Mouse (Mus musculus): ENCODE measurements at regions not wholly inside any gene's neighbourhood (a gene's known extent, or its start where the extent isn't known, plus 50 kb on each side); places are given as distances from the start of the nearest gene placed in this dataset.

DNA sequence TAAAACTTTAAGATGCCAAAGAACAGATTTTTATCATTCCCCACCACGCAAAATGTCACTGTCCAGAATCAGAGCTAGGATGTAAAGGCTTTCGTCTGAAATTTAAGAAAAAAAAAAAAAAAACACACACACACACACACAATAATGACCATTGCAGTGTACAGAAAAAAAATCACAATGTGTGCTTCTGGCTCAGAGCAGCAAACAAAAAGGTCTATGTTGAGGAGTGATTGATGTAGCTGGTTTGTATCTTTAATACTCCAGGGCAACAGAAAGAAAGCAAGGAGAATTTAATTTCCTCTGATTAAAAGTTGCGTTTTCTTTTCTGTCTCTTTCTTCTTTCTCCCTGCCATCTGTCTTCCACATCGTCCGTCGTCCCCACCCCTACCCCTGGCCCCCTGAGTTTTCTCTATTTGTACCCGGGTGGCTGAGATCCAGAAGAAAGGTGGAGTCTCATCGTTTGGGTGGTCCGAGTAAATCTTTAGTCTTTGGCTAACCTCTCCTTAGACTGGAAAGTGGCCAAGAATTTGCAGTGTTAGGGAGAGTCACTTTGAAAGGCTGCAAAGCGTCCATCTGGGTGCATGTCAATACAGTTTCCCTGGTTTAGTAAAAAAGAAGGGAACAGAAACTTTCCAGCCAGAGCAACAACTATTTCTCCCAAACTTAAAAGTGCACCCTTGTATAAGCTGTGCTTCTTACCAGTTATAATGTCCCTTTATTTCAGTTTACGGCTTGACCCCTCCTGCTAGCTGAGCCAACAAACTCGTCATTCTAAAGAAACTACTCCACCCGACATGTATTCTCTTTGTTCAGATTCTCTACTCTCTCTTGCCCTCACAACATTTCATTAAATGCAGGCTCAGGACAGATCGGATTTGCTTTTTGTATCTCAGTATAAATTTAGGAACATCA, 199.6 kb upstream of the Cxadr start:
- Histone ChIP-seq H3K27me3 (ENCODE audit: insufficient read depth, low read length) (no peaks in the 10 kb centered on the region), H3K4me3 (ENCODE audit: low read depth, low read length) (no peak overlapping the region), H3K4me1 (ENCODE audit: insufficient read depth, low read depth, low read length) (no peaks in the 10 kb centered on the region), H3K36me3 (replicated peaks) (no peaks in the 10 kb centered on the region), H3K9me3 (replicated peaks) (peaks cover 12% of the 10 kb centered on the region)
- ATAC-seq (ENCODE audit: extremely low read depth, insufficient number of reproducible peaks, low FRiP score, poor library complexity, severe bottlenecking) (no peak), DNase-seq (ENCODE audit: low spot score) (no peak)
- TF ChIP-seq GATA1 (IDR thresholded peaks at IDR 0.05; ENCODE audit: borderline replicate concordance, low read length): no peak
- TF ChIP-seq TAL1 (conservative IDR thresholded peaks at IDR 0.05; ENCODE audit: low read depth, low read length): no peak
- no peak for TF ChIP-seq CTCF (IDR thresholded peaks at IDR 0.05; ENCODE audit: low read depth, low read length)
- TF ChIP-seq POLR2AphosphoS5 (IDR thresholded peaks at IDR 0.05; ENCODE audit: insufficient replicate concordance, low read depth, low read length): no peak
- no peak for TF ChIP-seq GATA2 (IDR thresholded peaks at IDR 0.05; ENCODE audit: borderline replicate concordance, low read depth, low read length)

- ATAC-seq (ENCODE audit: extremely low read depth, insufficient number of reproducible peaks, low FRiP score, poor library complexity, severe bottlenecking) (no peak), DNase-seq (ENCODE audit: low spot score) (no peak)
- Histone ChIP-seq H3K4me3 (ENCODE audit: low read depth, low read length) (no peak overlapping the region), H3K36me3 (replicated peaks) (no peaks in the 10 kb centered on the region), H3K9me3 (replicated peaks) (peaks cover 7% of the 10 kb centered on the region), H3K4me1 (ENCODE audit: insufficient read depth, low read depth, low read length) (no peaks in the 10 kb centered on the region), H3K27me3 (ENCODE audit: insufficient read depth, low read length) (no peaks in the 10 kb centered on the region)
- TF ChIP-seq GATA2 (IDR thresholded peaks at IDR 0.05; ENCODE audit: borderline replicate concordance, low read depth, low read length): no peak
- TF ChIP-seq POLR2AphosphoS5 (IDR thresholded peaks at IDR 0.05; ENCODE audit: insufficient replicate concordance, low read depth, low read length): no peak
- no peak for TF ChIP-seq CTCF (IDR thresholded peaks at IDR 0.05; ENCODE audit: low read depth, low read length)
- no peak for TF ChIP-seq TAL1 (conservative IDR thresholded peaks at IDR 0.05; ENCODE audit: low read depth, low read length)
Measured at GRCm38 (mm10) chr16:78099842-78100241, 201.4 kb upstream of the Cxadr start.

DNA sequence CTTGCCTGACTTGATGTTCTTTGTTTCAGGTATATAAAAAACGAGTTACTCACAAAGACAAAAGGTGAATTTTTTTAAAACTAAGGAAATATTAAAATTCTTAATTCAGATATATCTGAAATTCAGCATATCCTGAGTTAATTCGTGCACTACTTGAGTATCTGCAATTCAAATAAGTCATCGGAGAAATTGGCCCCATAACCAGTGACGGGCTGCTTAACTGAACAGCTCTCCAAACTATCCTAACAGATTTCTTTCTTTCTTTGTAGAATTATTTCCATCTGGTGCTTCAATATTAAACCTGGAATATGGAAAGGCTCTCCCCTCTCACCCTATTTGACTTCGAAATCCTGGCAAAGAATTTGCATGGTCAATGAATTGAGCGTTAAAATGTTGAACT, 202.2 kb upstream of the Cxadr start:
- DNase-seq (ENCODE audit: low spot score): no peak
- no peak overlapping the region for H3K4me3 ChIP-seq (ENCODE audit: low read depth, low read length)
- no peaks in the 10 kb centered on the region for H3K36me3 ChIP-seq (replicated peaks)
- H3K4me1 ChIP-seq (ENCODE audit: insufficient read depth, low read depth, low read length): no peaks in the 10 kb centered on the region
- TF ChIP-seq POLR2AphosphoS5 (IDR thresholded peaks at IDR 0.05; ENCODE audit: insufficient replicate concordance, low read depth, low read length) (no peak), CTCF (IDR thresholded peaks at IDR 0.05; ENCODE audit: low read depth, low read length) (no peak), GATA1 (IDR thresholded peaks at IDR 0.05; ENCODE audit: borderline replicate concordance, low read length) (no peak), TAL1 (conservative IDR thresholded peaks at IDR 0.05; ENCODE audit: low read depth, low read length) (no peak), GATA2 (IDR thresholded peaks at IDR 0.05; ENCODE audit: borderline replicate concordance, low read depth, low read length) (no peak)
- H3K9me3 ChIP-seq (replicated peaks): peaks cover 9% of the 10 kb centered on the region
- no peak for ATAC-seq (ENCODE audit: extremely low read depth, insufficient number of reproducible peaks, low FRiP score, poor library complexity, severe bottlenecking)
- no peaks in the 10 kb centered on the region for H3K27me3 ChIP-seq (ENCODE audit: insufficient read depth, low read length)

DNA sequence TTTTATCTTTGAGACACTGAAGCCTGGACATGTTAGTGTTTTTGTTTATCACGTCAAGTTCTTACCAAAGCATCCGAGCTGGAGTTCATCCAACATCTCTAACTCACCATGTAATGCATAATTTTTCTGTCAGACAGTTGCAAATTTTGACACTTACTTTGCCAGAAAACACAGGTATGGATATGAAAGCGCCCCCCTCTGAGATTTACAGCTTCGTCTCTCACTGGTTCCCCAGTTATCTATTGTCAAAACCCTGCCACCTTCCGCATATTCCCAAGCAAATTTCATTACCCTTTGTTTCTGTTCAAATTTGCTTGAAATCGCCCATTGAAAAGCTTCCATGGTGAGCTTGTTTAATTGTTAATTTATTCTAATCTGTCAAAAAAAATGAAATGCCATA, 202.7 kb upstream of the Cxadr start:
- Histone ChIP-seq H3K4me3 (ENCODE audit: low read depth, low read length) (no peak overlapping the region), H3K9me3 (replicated peaks) (peaks cover 9% of the 10 kb centered on the region), H3K36me3 (replicated peaks) (no peaks in the 10 kb centered on the region), H3K27me3 (ENCODE audit: insufficient read depth, low read length) (no peaks in the 10 kb centered on the region), H3K4me1 (ENCODE audit: insufficient read depth, low read depth, low read length) (no peaks in the 10 kb centered on the region)
- no peak for ATAC-seq (ENCODE audit: extremely low read depth, insufficient number of reproducible peaks, low FRiP score, poor library complexity, severe bottlenecking)
- TF ChIP-seq POLR2AphosphoS5 (IDR thresholded peaks at IDR 0.05; ENCODE audit: insufficient replicate concordance, low read depth, low read length): no peak
- no peak for DNase-seq (ENCODE audit: low spot score)

GRCm38 (mm10) chr16:78096571-78096970, 204.7 kb upstream of the Cxadr start:
- Histone ChIP-seq H3K4me1 (ENCODE audit: insufficient read depth, low read depth, low read length) (no peaks in the 10 kb centered on the region), H3K27me3 (ENCODE audit: insufficient read depth, low read length) (no peaks in the 10 kb centered on the region), H3K9me3 (replicated peaks) (peaks cover 16% of the 10 kb centered on the region), H3K36me3 (replicated peaks) (no peaks in the 10 kb centered on the region), H3K4me3 (ENCODE audit: low read depth, low read length) (no peak overlapping the region)
- TF ChIP-seq POLR2AphosphoS5 (IDR thresholded peaks at IDR 0.05; ENCODE audit: insufficient replicate concordance, low read depth, low read length): no peak
- no peak for TF ChIP-seq GATA2 (IDR thresholded peaks at IDR 0.05; ENCODE audit: borderline replicate concordance, low read depth, low read length)
- TF ChIP-seq TAL1 (conservative IDR thresholded peaks at IDR 0.05; ENCODE audit: low read depth, low read length): no peak
- no peak for TF ChIP-seq CTCF (IDR thresholded peaks at IDR 0.05; ENCODE audit: low read depth, low read length)
- no peak for TF ChIP-seq GATA1 (IDR thresholded peaks at IDR 0.05; ENCODE audit: borderline replicate concordance, low read length)
- DNase-seq (ENCODE audit: low spot score) (no peak), ATAC-seq (ENCODE audit: extremely low read depth, insufficient number of reproducible peaks, low FRiP score, poor library complexity, severe bottlenecking) (no peak)

- Histone ChIP-seq H3K4me1 (ENCODE audit: insufficient read depth, low read depth, low read length) (no peaks in the 10 kb centered on the region), H3K9me3 (replicated peaks) (peaks cover 22% of the 10 kb centered on the region), H3K36me3 (replicated peaks) (no peaks in the 10 kb centered on the region), H3K27me3 (ENCODE audit: insufficient read depth, low read length) (no peaks in the 10 kb centered on the region), H3K4me3 (ENCODE audit: low read depth, low read length) (no peak overlapping the region)
- ATAC-seq (ENCODE audit: extremely low read depth, insufficient number of reproducible peaks, low FRiP score, poor library complexity, severe bottlenecking): no peak
- TF ChIP-seq POLR2AphosphoS5 (IDR thresholded peaks at IDR 0.05; ENCODE audit: insufficient replicate concordance, low read depth, low read length) (no peak), TAL1 (conservative IDR thresholded peaks at IDR 0.05; ENCODE audit: low read depth, low read length) (no peak), GATA2 (IDR thresholded peaks at IDR 0.05; ENCODE audit: borderline replicate concordance, low read depth, low read length) (no peak), CTCF (IDR thresholded peaks at IDR 0.05; ENCODE audit: low read depth, low read length) (no peak), GATA1 (IDR thresholded peaks at IDR 0.05; ENCODE audit: borderline replicate concordance, low read length) (no peak)
- no peak for DNase-seq (ENCODE audit: low spot score)
Measured at GRCm38 (mm10) chr16:78090155-78090554, 211.1 kb upstream of the Cxadr start.

All from G1E (cell line).